20 mouse cellular contexts compared by ENCODE assay signal in the genomic region with DNA sequence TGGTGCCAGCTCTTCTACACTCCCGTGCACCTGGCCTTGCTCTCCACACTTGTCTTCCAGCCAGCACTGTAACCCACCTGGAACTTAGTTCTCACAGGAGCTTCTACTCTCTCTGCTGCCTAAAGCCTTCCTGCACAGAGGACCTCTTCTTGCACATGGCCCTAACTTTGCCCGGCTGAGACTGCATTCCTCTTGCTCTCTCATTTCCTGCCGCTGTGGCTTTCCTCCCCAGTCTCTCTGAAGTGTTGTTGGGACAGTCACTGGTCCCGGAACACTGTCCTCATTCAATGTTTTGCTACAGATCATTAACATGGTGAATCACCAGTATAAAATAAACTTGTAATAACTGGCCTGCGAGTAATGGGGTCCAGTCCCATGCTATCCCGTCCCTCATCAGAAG.
"Had no signal": no experiment of that assay in that cellular context is flagged by ENCODE, and none has a peak within 500 bp of the region (broad histone marks: within the 10 kb centered on the region; RNA-seq: fewer than 3 reads in every experiment).

No protein-coding gene starts in this region.

- DNase-seq: kidney, postnatal 25 days; layer of hippocampus, adult 9-11 months; liver; lung, adult 18-20 months; lung, postnatal 14 days; retina, postnatal 1 day; right cerebral cortex, postnatal 25 days; spleen, adult 18-20 months; thymus, postnatal 25 days had no signal

- H3K4me1 ChIP-seq: limb, embryonic 13.5 days; liver, embryonic 12.5 days; liver, embryonic 15.5 days; midbrain, embryonic 10.5 days; midbrain, embryonic 13.5 days; neural tube, embryonic 13.5 days; stomach, embryonic 15.5 days had no signal

- ATAC-seq: liver, embryonic 12.5 days; midbrain, embryonic 13.5 days; midbrain, embryonic 16.5 days had no signal

- H3K4me3 ChIP-seq: layer of hippocampus, adult 2 months; limb, embryonic 10.5 days; limb, embryonic 13.5 days; liver, embryonic 12.5 days; liver, embryonic 15.5 days; midbrain, embryonic 10.5 days; midbrain, embryonic 13.5 days; myocyte; neural tube, embryonic 13.5 days; stomach, embryonic 15.5 days had no signal
